Mouse (Mus musculus): ENCODE measurements around the gene Krt8.
"Not testable (repeated sequence)": the region's sequence is repeated elsewhere in the genome, so short reads cannot be mapped to it uniquely, and the experiment has no call there.

The Krt8 gene

DNA sequence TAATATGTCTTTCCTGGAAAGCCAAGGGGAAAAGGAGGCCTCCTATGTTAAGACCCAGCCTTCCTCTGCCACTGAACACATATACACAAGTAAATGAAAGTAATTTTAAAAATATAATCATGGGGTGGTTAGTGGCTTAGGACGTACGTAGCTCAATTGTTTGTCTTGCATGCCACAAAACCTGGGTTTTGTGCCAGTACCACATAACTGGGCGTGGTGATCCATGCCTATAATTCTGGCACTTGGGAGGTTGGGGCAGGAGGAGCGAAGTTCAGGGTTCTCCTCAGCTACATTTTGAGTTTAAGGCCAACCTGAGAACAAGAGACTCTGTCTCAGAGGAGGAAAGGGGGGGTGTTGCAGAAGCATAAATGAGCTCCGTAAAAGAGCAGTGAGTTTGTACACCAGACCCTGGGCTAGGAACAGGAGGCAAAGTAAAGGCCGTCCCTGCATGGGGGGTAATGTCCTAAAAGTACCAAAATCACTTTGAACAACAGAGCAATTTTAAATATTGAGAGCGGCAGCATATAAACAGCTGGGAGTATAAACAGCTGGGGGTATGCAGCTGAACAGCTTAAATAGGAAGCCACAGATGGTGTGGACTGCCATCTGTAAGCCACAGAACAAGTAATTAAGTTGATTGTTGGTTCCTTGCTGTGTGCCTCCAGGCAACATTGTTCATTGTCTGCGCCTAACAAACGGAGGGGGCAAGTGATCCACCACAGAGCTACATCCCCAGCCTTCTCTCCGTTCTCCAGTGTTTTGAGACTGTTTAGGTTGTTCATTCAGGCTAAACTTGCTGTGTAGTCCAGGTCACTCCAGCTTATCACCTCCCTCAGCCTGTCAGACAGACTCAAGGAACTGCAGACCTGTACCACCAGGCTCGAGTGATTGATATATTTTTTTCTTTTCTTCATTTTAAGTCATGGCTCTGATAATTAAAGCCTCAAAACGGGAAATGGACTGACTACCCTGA is 3.1 kb upstream of the Krt8 start:
- in situ Hi-C loops (cut with MboI, MseI), result no loop called here

DNA sequence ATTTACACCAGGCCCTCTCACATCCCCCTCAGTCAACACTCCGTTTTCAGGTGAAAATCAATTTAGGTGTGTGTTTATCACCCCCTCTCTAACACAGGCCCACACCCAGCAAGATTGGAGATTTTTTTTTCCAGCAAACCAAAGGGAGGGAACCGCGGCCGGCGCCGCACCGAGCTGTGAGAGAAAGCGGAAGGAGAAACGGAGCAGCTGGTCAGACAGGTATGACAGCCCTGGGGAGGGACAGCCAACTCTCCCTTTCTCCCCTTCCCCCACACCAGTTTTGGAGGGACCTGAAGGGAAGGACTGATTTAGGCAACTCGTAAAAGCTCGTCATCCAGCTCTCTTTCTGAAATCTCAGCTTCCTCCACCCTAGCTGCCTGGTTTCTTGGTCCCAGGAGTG is 2.0 kb upstream of the Krt8 start:
- in situ Hi-C loops (cut with MboI, MseI), result no loop called here

DNA sequence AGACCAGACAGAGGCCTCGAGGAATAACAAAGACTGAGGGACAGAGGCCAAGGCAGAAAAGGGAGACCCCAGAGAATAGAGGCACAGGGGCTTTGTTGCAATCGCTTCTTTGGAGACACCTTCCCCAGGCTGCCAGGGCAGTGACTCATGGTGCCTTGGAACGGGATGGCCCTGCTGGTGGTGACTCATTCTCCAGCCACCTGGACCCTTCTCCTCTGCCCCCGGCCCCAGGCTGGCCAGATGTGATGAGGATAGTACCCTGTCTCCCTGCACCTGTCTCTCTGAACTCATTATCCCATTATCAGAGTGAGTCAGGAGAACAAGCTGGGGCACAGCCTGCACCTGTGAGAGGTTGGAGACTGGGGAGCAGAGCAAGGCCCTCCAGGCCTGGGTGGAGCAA is 1.0 kb upstream of the Krt8 start:
- in situ Hi-C loops (cut with MboI, MseI), result no loop called here

DNA sequence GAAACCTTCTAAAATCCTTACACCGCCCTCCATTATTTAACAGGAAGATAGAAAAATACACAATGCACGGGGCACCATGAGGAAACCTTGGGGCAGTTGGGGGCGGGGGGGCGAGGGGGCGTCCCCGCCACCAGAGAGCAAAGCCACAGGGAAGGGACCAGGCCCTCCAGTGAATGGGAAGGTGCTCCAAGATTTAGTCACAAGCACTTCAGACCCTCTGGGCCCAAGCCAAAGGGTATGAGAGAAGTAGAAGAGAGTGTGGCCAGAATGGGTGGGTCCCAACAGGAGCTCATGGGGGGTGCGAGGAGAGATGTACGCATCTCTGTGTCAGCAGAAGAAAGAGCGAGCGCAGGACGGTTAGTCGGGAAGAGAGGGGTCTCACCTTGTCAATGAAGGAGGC is 766 bp downstream of the Krt8 start:
- in situ Hi-C loops (cut with MboI, MseI), result no loop called here

DNA sequence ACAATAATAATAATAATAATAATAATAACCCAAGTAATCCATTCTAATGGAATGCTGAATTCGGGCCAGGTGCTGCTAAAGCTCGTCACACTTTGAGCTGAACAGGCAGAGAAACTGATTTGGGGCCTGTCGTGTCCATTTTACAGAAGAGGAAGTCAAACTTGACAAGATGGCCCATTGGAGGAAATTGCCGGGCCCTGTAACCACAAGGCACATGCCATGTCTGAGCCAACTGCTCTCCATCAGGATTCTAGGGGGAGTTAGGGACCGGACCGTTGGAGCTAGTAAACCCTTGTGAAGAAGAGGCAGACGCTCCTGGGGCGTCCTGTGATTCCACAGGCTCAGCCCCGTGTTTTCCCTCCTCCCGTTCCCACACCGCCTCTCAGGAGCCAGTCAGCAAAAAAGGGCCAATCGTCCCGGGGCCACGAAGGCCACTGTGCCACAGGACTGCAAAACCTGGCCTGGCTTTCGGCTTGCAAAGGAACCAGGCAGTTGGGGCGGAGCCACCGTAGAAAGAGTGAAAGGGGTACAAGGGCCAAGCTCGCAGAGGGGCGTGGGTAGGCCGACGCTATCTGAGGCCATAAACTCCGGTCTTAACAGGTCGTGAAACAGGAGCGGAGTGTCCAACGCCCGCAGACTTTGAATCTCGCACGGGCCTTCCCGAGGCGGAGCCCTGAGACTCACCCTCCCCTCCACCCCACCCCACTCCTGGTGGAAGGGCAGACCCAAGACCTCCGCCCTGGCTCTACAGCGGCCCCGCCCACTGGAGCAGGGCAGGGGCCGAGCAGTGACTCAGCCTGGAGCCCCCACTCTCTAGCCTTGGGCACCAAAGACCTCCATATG is 1.4 kb downstream of the Krt8 start:
- in situ Hi-C loops (cut with MboI, MseI), result no loop called here

DNA sequence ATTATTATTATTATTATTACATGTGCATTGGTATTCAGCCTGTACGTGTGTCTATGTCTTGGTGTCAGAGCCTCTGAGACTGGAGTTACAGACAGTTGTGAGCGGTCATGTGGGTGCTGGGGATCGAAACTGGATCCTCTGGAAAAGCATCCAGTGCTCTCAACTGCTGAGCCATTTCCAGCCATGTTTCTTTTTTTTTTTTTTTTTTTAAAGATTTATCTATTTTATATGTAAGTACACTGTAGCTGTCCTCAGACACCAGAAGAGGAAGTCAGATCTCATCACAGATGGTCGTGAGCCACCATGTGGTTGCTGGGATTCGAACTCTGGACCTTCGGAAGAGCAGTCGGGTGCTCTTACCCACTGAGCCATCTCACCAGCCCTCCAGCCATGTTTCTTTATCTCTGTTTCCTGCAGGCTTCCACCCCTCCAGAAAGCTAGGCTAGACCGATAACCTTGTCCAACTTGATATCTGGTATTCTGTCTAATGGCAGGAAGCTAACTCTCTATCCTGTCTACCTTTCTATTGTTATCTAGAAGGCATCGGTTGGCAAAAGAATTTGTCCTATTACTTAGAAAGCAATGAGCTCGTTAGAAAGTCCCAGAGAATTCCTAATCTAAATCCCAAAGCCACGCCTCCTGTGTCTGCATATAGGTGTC is 4.5 kb downstream of the Krt8 start:
- in situ Hi-C loops (cut with MboI, MseI), result no loop called here

DNA sequence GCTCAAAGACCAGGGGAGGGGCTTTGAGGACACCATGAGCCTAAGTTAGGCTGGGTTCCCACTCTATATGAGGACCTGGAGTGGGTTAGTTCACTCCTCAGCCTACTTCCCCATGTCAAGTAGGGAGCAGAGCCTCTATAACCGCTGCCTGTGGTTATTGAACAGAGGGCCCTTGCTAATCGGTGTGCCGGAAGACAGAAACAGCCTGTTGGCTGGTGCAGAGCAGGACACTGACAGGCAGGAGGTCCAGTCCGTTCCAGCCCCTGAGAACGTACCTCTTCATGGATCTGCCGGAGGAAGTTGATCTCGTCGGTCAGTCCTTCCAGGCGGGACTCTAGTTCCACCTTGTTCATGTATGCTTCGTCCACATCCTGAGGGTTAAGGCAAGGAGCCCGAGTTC is 5.1 kb downstream of the Krt8 start:
- in situ Hi-C loops (cut with MboI, MseI), result no loop called here

DNA sequence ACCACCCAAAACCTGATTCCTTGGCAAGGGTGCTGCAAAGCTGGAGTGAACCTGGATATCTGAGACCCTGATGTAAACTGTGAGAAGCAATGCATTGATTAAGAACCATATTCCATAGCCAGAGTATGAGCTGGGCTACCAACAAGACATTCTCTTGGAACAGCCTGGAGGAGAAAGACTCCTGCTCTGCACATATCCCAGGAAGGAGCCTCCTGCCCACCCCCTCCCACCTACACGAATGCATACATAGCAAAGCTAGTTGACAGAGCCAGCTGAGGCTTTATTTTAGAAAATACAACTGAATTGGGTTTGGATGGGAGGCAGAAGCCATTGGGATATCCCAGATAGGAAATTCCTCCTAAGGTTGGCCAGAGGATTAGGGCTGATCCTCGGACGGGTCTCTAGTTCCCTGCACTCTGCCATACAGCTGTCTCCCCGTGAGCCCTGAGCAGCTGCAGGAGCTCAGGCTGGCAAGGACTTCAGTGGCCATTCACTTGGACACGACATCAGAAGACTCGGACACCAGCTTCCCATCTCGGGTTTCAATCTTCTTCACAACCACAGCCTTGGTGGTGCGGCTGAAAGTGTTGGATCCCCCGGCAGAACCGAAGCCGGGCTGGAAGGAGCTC is 7.7 kb downstream of the Krt8 start:
- in situ Hi-C loops (cut with MboI, MseI), result not testable (repeated sequence)

DNA sequence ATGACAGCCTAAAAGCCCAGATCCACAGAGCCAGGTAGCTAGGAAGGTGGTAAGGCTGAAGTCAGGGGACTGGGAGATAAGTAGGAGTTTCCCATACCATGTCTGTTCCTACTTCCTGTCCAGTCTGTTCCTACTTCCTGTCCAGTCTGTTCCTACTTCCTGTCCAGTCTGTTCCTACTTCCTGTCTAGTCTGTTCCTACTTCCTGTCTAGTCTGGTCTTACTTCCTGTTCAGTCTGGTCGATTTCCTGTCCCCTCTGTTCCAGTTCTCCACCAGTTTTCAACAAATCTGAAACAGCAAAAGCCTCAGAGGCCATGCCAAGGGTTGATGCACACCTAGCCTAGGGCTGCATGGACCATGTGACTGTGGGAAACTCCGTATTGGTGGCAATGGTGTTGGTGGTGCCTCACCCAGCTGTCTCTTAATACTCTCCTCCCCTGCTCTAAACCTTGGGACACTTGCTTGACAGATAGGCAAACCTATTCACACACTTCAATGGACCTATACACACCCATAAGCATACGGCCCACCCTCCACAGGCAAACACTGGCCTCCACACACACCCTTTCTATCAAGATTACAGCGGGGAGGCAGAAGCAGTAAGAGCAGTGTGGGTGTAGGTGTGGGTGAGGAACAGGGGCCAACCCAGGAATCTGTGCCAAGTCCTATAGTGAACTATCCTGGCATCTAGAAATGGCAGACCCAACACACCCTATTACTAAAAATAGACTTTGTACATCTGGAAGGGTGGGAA is 8.6 kb downstream of the Krt8 start:
- in situ Hi-C loops (cut with MboI, MseI), result no loop called here

DNA sequence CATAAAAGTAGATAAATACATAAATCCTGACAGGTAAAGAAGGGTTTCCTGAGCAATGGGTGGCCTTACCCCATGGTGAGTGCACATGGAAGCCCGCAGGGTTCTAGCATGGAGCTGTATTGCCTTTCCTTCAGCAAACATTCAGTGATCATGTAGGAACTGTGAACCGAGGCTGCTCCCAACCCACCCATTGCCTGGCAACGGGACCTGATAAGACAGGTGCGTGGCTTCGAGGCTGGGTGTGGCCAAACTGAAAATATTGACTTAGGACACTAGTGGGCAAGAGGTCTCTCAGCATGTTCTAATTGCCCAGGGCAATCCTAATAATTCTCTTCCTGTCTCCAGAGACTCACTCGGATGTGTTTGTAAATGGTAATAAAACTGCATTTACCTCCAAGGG is 9.9 kb downstream of the Krt8 start:
- in situ Hi-C loops (cut with MboI, MseI), result loop anchor here (5.0 kb wide), 1 partner anchor 68 kb away; no protein-coding TSS in a partner anchor

DNA sequence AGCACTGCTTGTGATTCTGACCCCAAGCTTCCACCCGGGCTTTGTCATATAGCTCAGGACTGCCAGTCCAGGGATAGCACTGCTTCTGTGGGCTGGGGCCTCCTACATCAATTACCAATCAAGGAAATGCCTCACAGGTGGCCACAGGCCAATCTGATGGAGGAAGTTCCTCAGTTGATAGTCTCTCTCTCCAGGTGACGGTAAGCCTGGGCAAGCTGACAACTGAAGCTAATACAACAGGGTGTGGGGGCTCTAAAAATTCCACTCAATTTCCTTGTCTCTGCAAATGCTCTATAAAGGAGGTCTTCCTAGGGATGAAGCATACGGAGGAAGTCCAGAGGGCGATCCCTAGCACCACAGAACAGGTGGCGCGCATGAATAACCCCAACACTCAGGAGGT is 13.3 kb downstream of the Krt8 start:
- in situ Hi-C loops (cut with MboI, MseI), result loop anchor here (5.0 kb wide), 1 partner anchor 71 kb away; no protein-coding TSS in a partner anchor

DNA sequence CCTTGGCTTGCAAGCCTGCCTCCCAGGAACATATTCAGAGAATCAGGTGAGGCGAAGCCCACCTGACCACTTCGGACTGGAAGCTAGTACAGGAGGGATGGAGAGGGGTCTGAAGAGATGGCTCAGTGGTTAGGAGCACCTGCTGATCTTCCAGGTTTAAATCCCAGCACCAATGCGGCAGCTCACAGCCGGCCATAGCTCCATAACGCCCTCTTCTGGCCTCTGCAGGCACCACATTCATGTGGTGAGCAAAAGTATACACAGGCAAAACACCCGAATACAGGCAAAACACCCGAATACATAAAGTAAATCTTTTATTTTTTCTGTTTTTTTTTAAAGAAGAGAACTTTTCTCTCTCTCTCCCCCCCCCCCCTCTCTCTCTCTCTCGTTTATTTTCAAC is 15.6 kb downstream of the Krt8 start:
- in situ Hi-C loops (cut with MboI, MseI), result no loop called here

DNA sequence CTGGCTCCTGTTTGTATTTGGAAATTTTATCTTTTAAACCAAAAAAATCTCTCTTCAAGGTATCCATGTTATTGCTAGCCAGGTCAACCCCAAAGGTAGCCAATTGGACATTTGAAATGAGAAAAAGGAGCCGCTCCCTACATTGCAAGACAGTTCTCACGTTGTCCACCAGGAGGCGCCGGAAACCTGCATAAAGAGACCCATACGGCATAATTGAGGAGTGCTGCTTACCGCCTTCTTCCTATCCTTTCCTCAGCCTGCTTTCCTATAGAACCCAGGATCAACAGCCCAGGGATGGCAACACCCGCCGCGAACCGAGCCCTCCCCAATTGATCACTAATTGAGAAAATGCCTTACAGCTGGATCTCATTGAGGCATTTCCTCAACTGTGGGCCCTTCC is 16.2 kb downstream of the Krt8 start:
- in situ Hi-C loops (cut with MboI, MseI), result no loop called here

DNA sequence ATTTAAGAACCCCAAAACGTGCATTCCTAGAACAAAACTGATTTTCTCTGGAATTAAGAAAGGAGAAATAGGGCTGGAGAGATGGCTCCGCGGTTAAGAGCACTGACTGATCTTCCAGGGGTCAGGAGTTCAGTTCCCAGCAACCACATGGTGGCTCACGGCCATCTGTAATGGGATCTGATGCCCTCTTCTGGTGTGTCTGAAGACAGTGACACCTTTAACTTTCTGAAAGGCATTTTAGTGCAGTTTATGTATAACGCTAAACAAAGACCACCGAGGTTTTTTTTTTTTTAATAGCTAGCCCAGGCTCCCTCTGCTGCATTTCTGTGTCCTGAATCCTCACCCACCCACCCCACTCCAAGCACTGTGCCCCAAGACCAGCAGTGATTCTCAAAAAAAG is 19.5 kb downstream of the Krt8 start:
- in situ Hi-C loops (cut with MboI, MseI), result loop anchor here (5.0 kb wide), 1 partner anchor 657 kb away; no protein-coding TSS in a partner anchor

DNA sequence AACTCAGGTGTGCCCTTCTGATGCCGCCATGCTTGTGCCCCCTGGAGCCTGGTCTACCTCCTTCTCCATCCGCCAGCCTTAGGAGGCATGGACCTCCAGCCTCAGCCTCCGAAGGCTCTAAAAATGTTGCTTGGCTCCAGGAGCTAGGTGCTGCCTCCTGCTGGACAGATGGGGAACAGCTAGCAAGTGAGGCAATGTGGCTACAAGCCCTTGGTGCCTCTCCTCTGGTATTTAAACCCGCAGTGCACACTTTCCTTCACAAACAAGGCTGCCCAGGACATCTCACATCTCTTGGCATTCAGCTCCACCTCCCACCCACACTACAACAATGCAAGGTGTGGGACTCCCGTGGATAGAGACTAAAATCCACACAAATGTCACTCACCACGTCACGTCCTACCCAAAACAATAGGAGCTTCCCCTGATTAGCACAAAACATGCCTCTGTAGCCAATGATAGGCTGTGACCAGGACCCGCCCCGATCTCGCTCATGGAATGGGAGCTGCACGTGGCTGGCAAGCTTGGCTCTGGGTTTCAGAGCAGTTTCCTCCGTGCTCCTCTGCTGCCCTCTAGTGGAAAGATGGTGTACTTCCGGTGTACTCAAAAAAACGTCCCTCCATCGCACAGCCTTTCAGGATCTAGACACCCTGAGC is 20.2 kb downstream of the Krt8 start:
- in situ Hi-C loops (cut with MboI, MseI), result loop anchor here (5.0 kb wide), 1 partner anchor 657 kb away; no protein-coding TSS in a partner anchor

DNA sequence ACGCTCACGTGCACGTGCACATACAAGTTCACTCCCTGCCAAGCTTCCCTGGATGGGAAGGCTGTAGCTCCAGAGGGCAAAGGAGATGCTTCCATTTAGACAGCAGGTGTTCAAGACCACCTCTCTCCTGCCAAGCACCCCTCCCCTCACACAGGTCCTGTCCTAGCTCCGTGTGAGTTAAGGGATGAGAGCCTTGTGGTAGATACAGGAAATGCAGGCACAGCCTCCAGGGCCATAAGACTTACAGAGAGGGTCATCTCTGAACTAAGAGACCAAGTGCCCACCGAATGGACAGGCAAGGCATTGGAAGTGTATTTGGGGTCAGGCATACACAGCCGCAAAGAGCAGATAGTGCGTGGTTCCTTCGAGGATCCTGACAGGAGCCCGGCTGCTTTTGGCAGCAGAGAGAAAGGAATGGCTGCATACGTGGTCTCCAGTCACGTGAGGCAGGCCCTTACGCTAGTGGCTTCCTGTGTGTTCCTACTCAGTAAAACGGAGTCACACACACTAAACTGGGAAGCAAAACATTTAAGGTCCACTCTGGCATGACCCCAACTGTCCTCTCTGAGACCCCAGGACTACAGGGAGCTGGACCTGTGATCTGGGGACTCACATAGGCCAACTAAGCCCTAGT is 20.9 kb downstream of the Krt8 start:
- in situ Hi-C loops (cut with MboI, MseI), result loop anchor here (5.0 kb wide), 1 partner anchor 656 kb away; no protein-coding TSS in a partner anchor

DNA sequence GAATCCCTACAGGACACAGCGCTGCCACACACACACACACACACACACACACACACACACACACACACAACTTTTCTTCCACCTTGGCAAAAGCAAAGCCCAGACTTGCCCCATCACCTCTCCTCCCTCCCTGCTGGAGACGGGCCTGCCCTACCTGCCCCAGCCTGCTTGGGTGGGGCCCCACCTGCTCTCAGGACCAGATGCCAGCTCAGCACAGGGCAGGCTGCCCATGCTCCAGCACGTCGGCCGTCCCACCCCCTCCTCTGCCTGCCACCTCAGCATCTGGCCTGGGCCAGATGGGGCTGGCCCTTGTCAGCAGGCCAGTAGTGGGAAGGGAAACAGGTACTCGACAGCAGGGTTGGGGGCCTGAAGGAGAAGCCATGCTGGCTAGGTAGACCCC is 23.4 kb downstream of the Krt8 start:
- in situ Hi-C loops (cut with MboI, MseI), result loop anchor here (5.0 kb wide), 1 partner anchor 654 kb away; no protein-coding TSS in a partner anchor

DNA sequence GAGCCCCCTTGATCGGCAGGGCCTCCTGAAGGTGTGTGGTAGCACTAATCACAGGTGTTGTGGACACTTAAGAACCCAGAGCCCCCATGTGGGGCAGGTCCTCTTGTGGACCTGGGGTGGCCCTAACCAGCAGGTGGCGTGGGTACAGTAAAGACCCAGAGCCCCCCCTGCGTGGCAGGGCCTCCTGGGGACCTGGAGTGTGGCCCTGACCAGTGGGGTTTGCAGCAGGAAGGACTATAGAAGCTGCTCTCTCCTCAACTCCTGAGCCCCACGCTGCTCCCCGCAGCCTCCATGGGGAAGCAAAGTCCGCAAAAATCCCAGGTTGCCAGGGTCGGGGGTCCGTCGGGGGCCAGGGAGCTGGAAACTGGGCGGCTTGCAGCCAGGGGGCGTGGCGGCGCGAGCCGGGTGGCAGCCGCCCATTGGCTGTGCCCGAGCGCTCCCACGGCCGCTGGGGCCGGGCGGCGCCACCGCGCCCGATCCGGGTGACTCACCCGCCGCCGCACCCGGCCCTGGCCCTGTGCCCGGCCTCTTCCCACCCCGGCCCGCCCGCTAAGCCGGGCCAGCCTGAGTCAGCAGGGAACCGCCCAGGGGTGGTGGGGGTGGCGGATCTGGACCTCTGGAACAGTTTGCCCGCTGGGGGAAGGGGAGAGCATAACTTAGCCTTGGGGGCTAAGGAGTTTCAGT is 27.1 kb downstream of the Krt8 start:
- in situ Hi-C loops (cut with MboI, MseI), result no loop called here

DNA sequence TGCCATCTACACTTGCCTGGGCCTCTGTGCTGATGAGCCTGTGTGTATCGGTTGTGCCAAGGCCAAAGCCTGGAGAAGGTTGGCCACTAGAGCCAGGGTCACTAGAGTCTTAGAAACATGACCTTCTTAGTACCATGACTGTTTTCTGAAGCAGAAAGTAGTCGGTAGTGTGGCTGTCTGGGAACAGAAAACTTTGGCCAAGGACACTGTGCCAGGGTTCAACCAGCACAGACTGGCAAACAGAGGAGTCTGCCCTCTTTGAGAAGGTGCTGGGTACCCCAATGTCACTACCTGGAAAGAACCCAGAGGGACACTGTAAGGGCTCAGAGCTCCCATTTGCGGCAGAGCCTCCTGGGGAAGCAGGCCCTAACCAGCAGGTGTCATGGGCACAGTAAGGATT is 27.6 kb downstream of the Krt8 start:
- in situ Hi-C loops (cut with MboI, MseI), result no loop called here

Measured in regulatory T cell (primary cell).